ENCODE assay signal across 8 mouse cellular contexts in the genomic region with DNA sequence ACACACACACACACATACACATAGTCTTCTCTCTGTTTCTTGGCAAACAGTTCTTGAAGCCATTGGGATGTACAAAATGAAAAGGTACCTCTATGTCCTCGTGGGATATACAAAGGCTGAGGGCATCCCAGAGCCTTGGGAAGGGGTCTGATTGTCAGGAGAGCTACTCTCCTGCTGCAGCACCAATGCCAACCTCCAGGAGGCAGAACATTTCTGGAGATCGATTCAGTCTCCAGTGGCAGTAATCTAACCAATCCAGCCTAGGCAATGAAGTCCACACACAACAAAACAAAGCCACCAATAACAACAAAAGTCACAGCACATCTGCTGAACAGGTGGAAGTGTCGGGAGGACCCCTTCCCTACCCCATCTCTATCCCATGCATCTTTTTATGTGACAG. TPM values are rescaled to one million over a fixed set of nuclear protein-coding genes. Genes with fewer than 3 reads are reported as not detected.
A peak's percentile ranks its signal among the peaks of the same experiment; 100 is the strongest.
DNase-seq lines count a peak whose midpoint lies in the region; ATAC-seq and TF ChIP-seq lines count a peak whose summit lies in the region.

No protein-coding gene starts in this region.

- H3K27me3 ChIP-seq in hindbrain, embryonic 10.5 days (ENCODE audit: insufficient read depth, poor library complexity, severe bottlenecking) = peaks cover 19% of the 10 kb centered on the region
- no peaks in the 10 kb centered on the region for H3K27me3 ChIP-seq in hindbrain, embryonic 12.5 days
- no peaks in the 10 kb centered on the region; the same call in 1 of the 2 replicates for H3K27me3 ChIP-seq in thymus, adult 2 months (ENCODE audit: control insufficient read depth, insufficient read depth, low read length)
- no peaks in the 10 kb centered on the region for H3K27me3 ChIP-seq in kidney, postnatal 0 days (ENCODE audit: insufficient read depth, low read length)
- H3K27me3 ChIP-seq in small intestine, adult 2 months (ENCODE audit: control insufficient read depth, insufficient read depth, low read length) = no peaks in the 10 kb centered on the region

- 65% methylated on average over 3 of the region's 3 CpGs for WGBS in hindbrain, embryonic 10.5 days
- 51% methylated on average over 3 of the region's 3 CpGs for WGBS in hindbrain, embryonic 12.5 days
- WGBS in thymus, adult 2 months = 51% methylated on average over 3 of the region's 3 CpGs
- WGBS in kidney, postnatal 0 days = 31% methylated on average over 3 of the region's 3 CpGs
- 15% methylated on average over 3 of the region's 3 CpGs for WGBS in small intestine, adult 2 months

- no peak overlapping the region for H3K9ac ChIP-seq in hindbrain, embryonic 12.5 days
- no peak overlapping the region for H3K9ac ChIP-seq in kidney, postnatal 0 days (ENCODE audit: low read depth, low read length)

- H3K4me1 ChIP-seq in hindbrain, embryonic 10.5 days (replicated peaks) = peaks cover 82% of the 10 kb centered on the region
- peaks cover 59% of the 10 kb centered on the region for H3K4me1 ChIP-seq in hindbrain, embryonic 12.5 days
- no peaks in the 10 kb centered on the region for H3K4me1 ChIP-seq in thymus, adult 2 months (replicated peaks; ENCODE audit: control insufficient read depth, insufficient read depth, low read length)
- peaks cover 5% of the 10 kb centered on the region; the same call in 1 of the 2 replicates for H3K4me1 ChIP-seq in kidney, postnatal 0 days (replicated peaks; ENCODE audit: insufficient read depth, low read length)
- peaks cover 50% of the 10 kb centered on the region for H3K4me1 ChIP-seq in small intestine, adult 2 months (ENCODE audit: control insufficient read depth, insufficient read depth, insufficient read length, low read length)

- TF ChIP-seq CTCF in thymus, adult 2 months (IDR thresholded peaks at IDR 0.05; ENCODE audit: borderline replicate concordance, control insufficient read depth, extremely low read depth, insufficient read depth, low read length, poor library complexity) = no peak
- peak; percentile 62 for TF ChIP-seq CTCF in kidney, postnatal 0 days (IDR thresholded peaks at IDR 0.05; ENCODE audit: low read depth)
- peak; percentile 57; the same call in 1 of the 2 replicates for TF ChIP-seq CTCF in small intestine, adult 2 months (IDR thresholded peaks at IDR 0.05; ENCODE audit: extremely low read depth, insufficient read length, insufficient replicate concordance, low read depth, low read length)

- H3K4me3 ChIP-seq in hindbrain, embryonic 10.5 days = no peak overlapping the region
- H3K4me3 ChIP-seq in hindbrain, embryonic 12.5 days = no peak overlapping the region
- H3K4me3 ChIP-seq in thymus, adult 2 months (ENCODE audit: control insufficient read depth, insufficient read depth, low read length) = no peak overlapping the region
- H3K4me3 ChIP-seq in kidney, postnatal 0 days (replicated peaks; ENCODE audit: low read depth, low read length) = no peak overlapping the region
- no peak overlapping the region for H3K4me3 ChIP-seq in small intestine, adult 2 months (ENCODE audit: low read depth, low read length)

- TF ChIP-seq POLR2A in thymus, adult 2 months (IDR thresholded peaks at IDR 0.05; ENCODE audit: control insufficient read depth, extremely low read depth, insufficient read depth, low read length, poor library complexity) = no peak
- no peak for TF ChIP-seq POLR2A in small intestine, adult 2 months (IDR thresholded peaks at IDR 0.05; ENCODE audit: low read depth, low read length)

- no peak overlapping the region for H3K4me2 ChIP-seq in hindbrain, embryonic 12.5 days (replicated peaks)
- H3K4me2 ChIP-seq in kidney, postnatal 0 days (ENCODE audit: low read length) = peak overlapping the region; percentile 42

- H3K36me3 ChIP-seq in hindbrain, embryonic 10.5 days = no peaks in the 10 kb centered on the region
- no peaks in the 10 kb centered on the region for H3K36me3 ChIP-seq in hindbrain, embryonic 12.5 days
- H3K36me3 ChIP-seq in thymus, adult 2 months (ENCODE audit: control insufficient read depth, insufficient read depth, low read length) = no peaks in the 10 kb centered on the region
- no peaks in the 10 kb centered on the region for H3K36me3 ChIP-seq in kidney, postnatal 0 days (ENCODE audit: insufficient read depth, low read length)
- H3K36me3 ChIP-seq in small intestine, adult 2 months (ENCODE audit: control insufficient read depth, insufficient read depth, low read length) = no peaks in the 10 kb centered on the region

- no peak overlapping the region for H3K27ac ChIP-seq in hindbrain, embryonic 10.5 days
- H3K27ac ChIP-seq in hindbrain, embryonic 12.5 days = no peak overlapping the region
- H3K27ac ChIP-seq in thymus, adult 2 months (ENCODE audit: control insufficient read depth, insufficient read depth, low read length) = no peak overlapping the region
- H3K27ac ChIP-seq in kidney, postnatal 0 days = no peak overlapping the region
- peak overlapping the region; percentile 93 for H3K27ac ChIP-seq in small intestine, adult 2 months (ENCODE audit: insufficient read depth, low read depth, low read length)

- no peaks in the 10 kb centered on the region for H3K9me3 ChIP-seq in hindbrain, embryonic 10.5 days
- H3K9me3 ChIP-seq in hindbrain, embryonic 12.5 days (replicated peaks) = no peaks in the 10 kb centered on the region
- no peaks in the 10 kb centered on the region for H3K9me3 ChIP-seq in kidney, postnatal 0 days (replicated peaks; ENCODE audit: low read length)

- DNase-seq in hindbrain, embryonic 10.5 days (ENCODE audit: low spot score) = peak; percentile 36
- peak; percentile 4 for DNase-seq in thymus, adult 2 months
- DNase-seq in thymus, postnatal 36 days = no peak
- DNase-seq in kidney, postnatal 0 days (ENCODE audit: low spot score) = no peak
- no peak for DNase-seq in gastrocnemius, postnatal 10 days

- no peak for ATAC-seq in hindbrain, embryonic 12.5 days (ENCODE audit: low FRiP score)
- no peak for ATAC-seq in kidney, postnatal 0 days (replicated peaks; ENCODE audit: low FRiP score, low read depth)
- ATAC-seq in megakaryocyte, adult 5-6 weeks (ENCODE audit: poor library complexity, severe bottlenecking) = no peak

RNA-seq across cellular contexts. Expression of a gene that starts 38.2 kb away (rescaled TPM):
- 65.9 and 87.0 TPM in 2 replicates for polyA plus RNA-seq in hindbrain, embryonic 10.5 days (2016; fragmentation: Nextera tagmentation; extraction: Ambion mirVana)
- polyA plus RNA-seq in hindbrain, embryonic 12.5 days (2016; fragmentation: Nextera tagmentation; extraction: Ambion mirVana) = 121 and 125 TPM in 2 replicates
- polyA plus RNA-seq in thymus, adult 2 months (2012; rRNA removed) = 2.9 and 4.2 TPM in 2 replicates
- polyA plus RNA-seq in kidney, postnatal 0 days (2015; fragmentation: Nextera tagmentation; extraction: Ambion mirVana) = 23.0 and 24.1 TPM in 2 replicates
- polyA plus RNA-seq in small intestine, adult 2 months (2012; rRNA removed) = 26.1 and 52.4 TPM in 2 replicates
- 0.62 TPM in 1 of 2 replicates, not detected in the other for total RNA-seq in megakaryocyte, adult 5-6 weeks (2015)
- total RNA-seq in megakaryocyte, adult 5-6 weeks (2017) = 0.99 and 1.7 TPM in 2 replicates
- total RNA-seq in gastrocnemius, postnatal 10 days (2021) = 10 to 100 TPM in 1 of 2 experiments, 1 to 10 TPM in 1; 8.6 to 11.9 TPM

Comparison
In these comparisons a context has a peak if more than half of its experiments do, and no peak if none do; other contexts are left out.
1. DNase-seq: peak in hindbrain, embryonic 10.5 days (single experiment) and thymus, adult 2 months (single experiment); none in thymus, postnatal 36 days (0 of 2), kidney, postnatal 0 days (single experiment) and gastrocnemius, postnatal 10 days (single experiment).